Mouse (Mus musculus): ENCODE data around the gene Wnt3.

Wnt3 gene

DNA sequence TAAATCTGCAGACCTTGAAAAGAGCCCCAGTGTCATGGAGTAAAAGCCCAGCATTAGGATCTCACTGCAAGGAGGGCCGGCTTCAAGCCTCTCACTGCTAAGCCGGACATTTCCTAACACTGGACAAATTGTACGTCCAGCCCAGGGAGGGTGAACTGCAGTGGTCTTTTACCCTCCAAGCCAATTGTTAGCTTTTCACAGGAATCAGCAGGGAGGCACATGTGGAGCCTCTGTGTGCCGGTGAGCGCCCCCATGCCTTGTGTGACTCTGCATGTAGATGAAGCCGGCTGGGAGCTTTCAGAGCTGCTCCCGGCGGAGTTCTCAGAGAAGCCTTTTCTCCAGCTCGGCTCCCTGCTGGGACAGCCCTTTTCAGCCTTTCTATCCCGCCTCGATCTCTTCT lies 66.9 kb downstream of the Wnt3 start:
- no peak for DNase-seq (ENCODE audit: low read depth)

- no peak for DNase-seq (ENCODE audit: low read depth)
Measured at GRCm38 (mm10) chr11:103848287-103848686, 74.3 kb downstream of the Wnt3 start.

DNA sequence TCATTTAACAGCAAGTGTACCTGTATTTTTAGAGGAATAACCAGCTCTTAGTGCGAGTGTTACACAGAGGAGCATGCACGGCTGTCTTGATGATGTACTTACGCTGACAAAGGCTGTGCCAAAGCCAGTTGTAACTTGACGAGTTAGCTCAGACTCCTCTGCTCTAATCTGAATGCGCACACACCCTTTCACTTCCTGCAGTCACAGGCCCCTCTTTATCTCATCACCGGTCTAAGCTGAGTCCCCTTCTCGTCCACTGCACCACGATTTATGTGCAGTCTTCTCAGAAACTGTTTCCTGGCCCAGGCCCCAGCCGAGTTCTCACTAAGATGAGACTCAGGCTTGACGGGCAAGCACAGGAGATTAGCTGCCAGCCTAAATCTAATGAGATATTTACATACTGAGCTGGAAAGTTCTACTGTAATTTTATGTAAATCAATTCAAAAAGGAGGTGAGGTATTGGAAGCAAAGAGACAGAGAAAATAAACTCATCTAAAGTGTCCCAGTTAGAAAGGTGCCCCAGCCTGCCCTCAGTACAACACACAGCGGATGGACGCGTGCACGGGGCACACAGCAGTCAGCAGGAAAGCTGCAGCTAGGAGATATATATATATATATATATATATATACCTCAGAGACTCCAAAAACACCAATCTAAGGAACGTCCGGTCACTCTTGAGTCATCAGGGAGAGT lies 78.8 kb downstream of the Wnt3 start:
- DNase-seq (ENCODE audit: low read depth) = no peak

DNA sequence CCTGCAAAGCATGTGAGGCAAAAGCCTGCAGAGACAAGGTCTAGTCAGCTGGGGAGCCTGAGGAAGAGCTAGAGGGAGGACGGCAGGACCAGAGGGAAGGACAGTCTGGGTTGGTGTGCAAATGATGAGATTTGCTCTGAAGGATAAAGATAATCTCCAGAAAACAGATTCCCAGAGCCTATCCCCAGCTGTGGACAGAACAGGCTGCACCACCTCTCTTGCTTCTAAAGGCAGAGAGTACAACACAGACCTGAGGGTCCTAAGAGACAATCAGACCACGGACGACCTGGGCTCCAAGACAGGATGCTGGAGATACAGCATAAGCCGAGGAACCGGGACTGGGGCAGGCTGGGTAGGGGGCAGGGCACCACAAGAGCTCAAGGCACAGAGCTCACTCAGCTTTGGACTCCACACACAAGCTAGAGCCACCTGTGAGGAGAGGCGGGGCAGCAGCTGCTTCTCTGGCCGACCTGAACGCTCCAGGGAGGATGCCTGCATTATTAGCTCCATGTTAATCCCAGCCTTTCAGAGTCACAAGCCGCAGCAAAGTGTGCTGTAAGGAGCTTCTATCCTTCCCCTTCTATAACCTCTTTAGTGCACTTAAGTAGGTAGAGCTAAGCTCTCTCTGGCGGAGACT lies 79.5 kb downstream of the Wnt3 start:
- DNase-seq (ENCODE audit: low read depth) = no peak

DNA sequence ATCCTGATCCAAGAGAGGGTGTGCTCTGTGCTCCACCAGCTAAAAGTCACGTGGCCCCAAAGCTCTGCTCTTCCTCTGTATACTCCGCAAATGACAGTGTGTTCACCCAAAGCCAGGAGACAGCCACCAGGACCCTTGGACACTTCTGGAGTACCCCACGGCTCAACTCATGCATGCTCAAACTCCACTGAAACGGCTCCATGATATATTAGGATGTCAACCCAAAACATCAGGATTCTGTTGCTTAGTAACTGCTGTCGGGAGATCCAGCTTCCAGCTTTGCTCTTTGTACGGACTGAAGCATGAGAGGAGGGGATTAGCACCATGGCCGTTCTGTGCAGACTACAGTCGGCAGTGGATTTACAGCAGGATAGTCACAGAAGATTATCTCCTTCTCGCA lies 80.3 kb downstream of the Wnt3 start:
- DNase-seq (ENCODE audit: low read depth) = no peak

DNA sequence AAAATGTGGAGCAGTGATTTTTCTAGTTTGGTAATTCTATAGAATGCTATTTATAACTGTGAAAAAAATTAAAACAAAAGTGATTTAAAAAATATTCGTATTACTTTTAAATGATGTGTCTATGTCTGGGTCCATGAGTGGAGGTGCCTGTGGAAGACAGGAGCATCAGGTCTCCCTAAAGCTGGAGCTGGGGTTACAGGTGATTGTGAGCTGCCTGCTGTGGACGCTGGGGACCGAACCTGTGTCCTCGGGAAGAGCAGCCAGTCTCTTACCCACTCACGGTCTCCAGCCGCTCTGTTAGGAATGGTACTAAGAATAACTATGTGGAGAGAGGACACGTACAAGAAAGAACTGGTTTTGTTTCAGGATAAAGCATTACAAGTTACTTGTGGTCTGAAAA lies 82.7 kb downstream of the Wnt3 start:
- no peak for DNase-seq (ENCODE audit: low read depth)

DNA sequence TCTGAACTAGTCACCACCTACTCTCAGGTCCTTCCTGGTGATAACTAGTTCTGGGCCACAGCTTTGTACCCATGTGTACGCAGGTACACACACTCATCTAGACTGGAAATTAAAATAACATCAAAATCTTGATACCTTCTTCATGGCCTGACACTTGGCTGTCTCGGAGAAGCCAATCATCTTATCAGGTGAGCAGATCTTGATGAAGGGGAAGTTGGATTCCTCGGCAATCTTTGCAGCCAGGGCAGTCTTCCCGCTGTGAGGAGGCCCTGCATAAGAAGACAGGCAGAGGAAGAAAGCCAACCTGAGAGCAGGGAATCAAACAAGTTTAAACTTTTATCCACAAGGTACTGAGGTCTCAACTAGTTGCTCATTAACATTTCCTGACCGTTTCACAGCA lies 84.8 kb downstream of the Wnt3 start:
- no peak for DNase-seq (ENCODE audit: low read depth)

DNA sequence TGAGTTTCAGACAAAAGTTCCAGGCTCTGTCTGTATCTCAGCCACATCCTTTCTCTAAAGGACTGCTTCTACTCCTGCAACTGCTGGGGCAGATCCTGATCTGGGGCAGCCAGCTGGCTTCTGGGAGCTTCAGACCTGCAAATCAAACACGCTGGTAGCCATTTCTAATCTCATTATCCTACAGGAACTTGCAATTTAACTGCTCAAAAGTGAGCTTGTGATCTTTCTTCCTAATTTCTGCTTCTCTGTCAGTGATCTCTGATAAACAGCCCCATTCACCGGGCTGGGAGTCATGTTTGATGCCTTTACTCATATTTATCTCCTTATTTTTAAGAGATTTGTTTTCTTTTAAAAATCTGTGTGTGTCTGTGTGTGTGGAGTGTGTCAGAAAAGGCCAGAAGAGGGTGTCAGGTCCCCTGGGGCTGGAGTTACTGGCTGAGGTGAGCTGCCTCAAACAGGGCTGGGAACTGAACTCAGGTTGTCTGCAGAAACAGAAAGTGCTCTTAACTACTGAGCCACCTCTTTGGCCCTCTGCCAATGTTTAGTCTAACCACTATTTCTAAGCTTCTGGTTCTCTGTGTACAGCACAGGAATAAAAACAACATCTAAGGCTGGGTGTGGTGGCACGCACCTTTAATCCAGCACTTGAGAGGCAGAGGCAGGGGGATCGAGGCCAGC lies 86.1 kb downstream of the Wnt3 start:
- peak; percentile 14 for DNase-seq (ENCODE audit: low read depth)

DNA sequence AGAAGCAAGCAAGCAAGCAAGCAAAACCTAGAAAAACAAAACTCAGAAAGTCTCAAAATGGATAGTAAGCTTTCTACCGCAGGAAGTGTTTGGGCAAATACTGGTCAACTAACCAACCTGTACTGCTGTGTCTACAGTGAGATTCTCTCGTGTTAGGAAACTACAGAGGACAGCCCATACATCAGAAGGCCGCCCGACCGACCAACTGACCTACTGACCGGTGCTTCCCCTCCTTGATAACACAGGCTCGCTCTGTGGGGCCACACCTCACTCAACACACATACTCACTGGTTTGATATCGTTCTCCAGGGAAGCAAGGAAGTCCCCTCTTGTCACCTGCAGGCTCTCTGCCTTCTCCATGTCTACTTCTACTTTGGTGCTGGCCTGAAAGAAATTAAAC lies 89.0 kb downstream of the Wnt3 start:
- no peak for DNase-seq (ENCODE audit: low read depth)

- no peak for DNase-seq (ENCODE audit: low read depth)
Measured at GRCm38 (mm10) chr11:103864486-103864885, 90.5 kb downstream of the Wnt3 start.

DNA sequence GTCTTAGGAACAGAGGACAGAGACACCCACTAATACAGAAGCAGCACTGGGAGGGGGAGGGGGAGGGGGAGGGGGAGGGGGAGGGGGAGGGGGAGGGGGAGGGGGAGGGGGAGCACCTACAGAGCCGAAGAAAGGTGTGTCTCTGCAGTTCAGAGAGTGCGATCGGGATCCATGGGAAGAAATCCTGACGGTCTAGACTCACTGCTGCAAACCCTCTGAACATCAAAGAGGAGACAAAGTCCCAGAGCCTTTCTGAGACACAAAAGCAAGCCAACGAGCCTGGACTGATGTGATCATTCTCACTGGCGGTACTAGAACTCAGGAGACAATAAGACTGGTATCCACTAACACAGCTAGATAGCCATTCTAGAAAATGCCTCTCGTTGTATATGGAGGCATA lies 91.4 kb downstream of the Wnt3 start:
- DNase-seq (ENCODE audit: low read depth) = no peak

Measured in induced T-regulatory cell, adult 2 months (primary cell).